Mouse (Mus musculus) olfactory bulb, adult 2 months (tissue): ENCODE measurements around the gene Antxr2.

Source experiments
- CTCF ChIP-seq: fragments of 200-500 bp; IDR thresholded peaks from 2 replicates; pipeline ENCODE4 v1.5.1; 2012; ENCODE audit warnings: low read depth, mild to moderate bottlenecking, low read length, moderate library complexity; ENCODE audit not compliant: insufficient read depth
- POLR2A ChIP-seq: fragments of 200-500 bp; IDR thresholded peaks from 2 replicates; pipeline ENCODE4 v1.6.1; 2012; ENCODE audit warnings: mild to moderate bottlenecking, low read depth, low read length, moderate library complexity; ENCODE audit not compliant: insufficient read depth

GRCm38 (mm10) chr5:97917654-97918053 is 113.2 kb downstream of the Antxr2 start:
- TF ChIP-seq POLR2A, result no peak
- TF ChIP-seq CTCF, result no peak
